ENCODE assay signal across 21 mouse cellular contexts in the genomic region with DNA sequence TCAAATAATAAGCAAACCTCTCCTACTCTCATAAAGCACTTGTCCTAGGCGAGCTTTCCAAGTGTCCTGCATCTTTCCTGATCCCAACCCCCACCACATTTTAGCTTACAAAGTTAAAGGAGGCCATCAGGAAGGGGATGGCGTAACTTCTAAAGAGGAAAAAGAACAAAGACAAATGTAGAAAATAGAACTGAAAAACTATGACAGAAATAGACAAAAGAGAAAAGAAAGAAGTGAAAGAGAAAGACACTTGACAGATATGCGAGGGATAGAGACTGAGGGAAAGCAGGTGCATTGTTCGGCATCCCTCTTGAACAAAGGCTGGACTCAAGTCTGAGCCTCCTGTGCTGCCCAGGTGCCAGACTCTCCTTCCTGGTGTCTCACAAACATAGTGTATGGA.
A peak's percentile ranks its signal among the peaks of the same experiment; 100 is the strongest.
DNase-seq lines count a peak whose midpoint lies in the region; ATAC-seq and TF ChIP-seq lines count a peak whose summit lies in the region.
"Had no signal": no experiment of that assay in that cellular context is flagged by ENCODE, and none has a peak within 500 bp of the region (broad histone marks: within the 10 kb centered on the region; RNA-seq: fewer than 3 reads in every experiment).

No protein-coding gene starts in this region.

- TF ChIP-seq RAD21 in CH12.LX (IDR thresholded peaks at IDR 0.05; ENCODE audit: low read depth, low read length), result no peak

- dilution Hi-C loops in CH12.LX (cut with MboI; ENCODE audit: extremely low pct_ligation_motif_present, extremely low pct_unique_long_range_greater_than_20kb, low sequenced_read_pairs), result no loop called here

- no peak for TF ChIP-seq POLR2A in CH12.LX (IDR thresholded peaks at IDR 0.05; ENCODE audit: low read depth, low read length)

- WGBS in midbrain, embryonic 15.5 days, result 71% methylated on average over 4 of the region's 4 CpGs
- 81% methylated on average over 4 of the region's 4 CpGs for WGBS in midbrain, embryonic 10.5 days

- DNase-seq in heart, adult 11 months, result peak; percentile 21
- no peak for DNase-seq in heart, adult 8-10 months (ENCODE audit: low spot score)
- no peak for DNase-seq in midbrain, embryonic 10.5 days (ENCODE audit: low spot score)
- peak; percentile 23 for DNase-seq in CH12.LX (ENCODE audit: extremely low read depth)
- DNase-seq in frontal cortex, postnatal 10 days (ENCODE audit: low spot score in 2 of 2), result no peak
- DNase-seq in cerebellum, postnatal 25 days, result no peak
- DNase-seq: adrenal gland, adult 8-10 months; adrenal gland, postnatal 25 days; cerebellum, adult 11-12 months; cerebellum, adult 8-10 months; cerebellum, postnatal 10 days; gastrocnemius, adult 2 months; gastrocnemius, postnatal 14 days; heart, adult 2 months had no signal

- peak; percentile 87 for TF ChIP-seq EP300 in CH12.LX (IDR thresholded peaks at IDR 0.05; ENCODE audit: low read length)

- no peak overlapping the region for H3K9ac ChIP-seq in midbrain, embryonic 15.5 days
- no peak overlapping the region for H3K9ac ChIP-seq in CH12.LX (ENCODE audit: insufficient read depth, low read depth)
- H3K9ac ChIP-seq: hindbrain, embryonic 12.5 days; hindbrain, embryonic 15.5 days had no signal

- no peak for TF ChIP-seq CTCF in CH12.LX (conservative IDR thresholded peaks at IDR 0.05 in 1 of 2, IDR thresholded peaks at IDR 0.05 in 1 of 2; ENCODE audit: low read depth in 2 of 2, low read length in 2 of 2)

- in situ Hi-C loops in CH12.LX (cut with MboI; ENCODE audit: low pct_ligation_motif_present, low pct_unique_long_range_greater_than_20kb, low sequenced_read_pairs), result no loop called here

- no peaks in the 10 kb centered on the region for H3K27me3 ChIP-seq in midbrain, embryonic 15.5 days (replicated peaks)
- no peaks in the 10 kb centered on the region for H3K27me3 ChIP-seq in midbrain, embryonic 10.5 days (ENCODE audit: low read depth, poor library complexity, severe bottlenecking)
- H3K27me3 ChIP-seq in CH12.LX (replicated peaks), result no peaks in the 10 kb centered on the region
- H3K27me3 ChIP-seq: hindbrain, embryonic 12.5 days; hindbrain, embryonic 15.5 days had no signal

- no peak overlapping the region for H3K4me3 ChIP-seq in midbrain, embryonic 15.5 days
- H3K4me3 ChIP-seq in midbrain, embryonic 10.5 days, result no peak overlapping the region
- H3K4me3 ChIP-seq in CH12.LX (replicated peaks in 1 of 3; ENCODE audit: low read depth in 2 of 3, low read length in 2 of 3, poor library complexity in 1 of 3), result no peak overlapping the region
- H3K4me3 ChIP-seq: gastrocnemius, adult 2 months; heart, adult 2 months; hindbrain, embryonic 12.5 days; hindbrain, embryonic 15.5 days had no signal

- H3K4me1 ChIP-seq in midbrain, embryonic 15.5 days, result peaks cover 4% of the 10 kb centered on the region; the same call in 1 of the 2 replicates
- H3K4me1 ChIP-seq in midbrain, embryonic 10.5 days, result no peaks in the 10 kb centered on the region
- peaks cover 25 to 29% of the 10 kb centered on the region in 2 experiments for H3K4me1 ChIP-seq in CH12.LX (ENCODE audit: control insufficient read depth in 1 of 2, insufficient read depth in 2 of 2)
- H3K4me1 ChIP-seq: hindbrain, embryonic 12.5 days; hindbrain, embryonic 15.5 days had no signal

- peak overlapping the region; percentile 53; the same call in 1 of the 2 replicates for H3K27ac ChIP-seq in midbrain, embryonic 15.5 days
- no peak overlapping the region for H3K27ac ChIP-seq in midbrain, embryonic 10.5 days (replicated peaks)
- H3K27ac ChIP-seq in CH12.LX (ENCODE audit: insufficient read depth, low read depth), result peak overlapping the region; percentile 23; the same call in 1 of the 2 replicates
- H3K27ac ChIP-seq: gastrocnemius, adult 2 months; heart, adult 2 months; hindbrain, embryonic 12.5 days; hindbrain, embryonic 15.5 days had no signal

- H3K4me2 ChIP-seq in midbrain, embryonic 15.5 days, result no peak overlapping the region
- peak overlapping the region; percentile 53 for H3K4me2 ChIP-seq in CH12.LX (ENCODE audit: insufficient read depth, low read depth, poor library complexity, severe bottlenecking)
- H3K4me2 ChIP-seq: heart, embryonic 11.5 days; hindbrain, embryonic 12.5 days; hindbrain, embryonic 15.5 days had no signal

- 0 out of 2 replicates have a peak, but pooled peaks cover 6% of the 10 kb centered on the region for H3K36me3 ChIP-seq in midbrain, embryonic 15.5 days (replicated peaks)
- H3K36me3 ChIP-seq in midbrain, embryonic 10.5 days, result no peaks in the 10 kb centered on the region
- H3K36me3 ChIP-seq in CH12.LX (replicated peaks in 1 of 2; ENCODE audit: control insufficient read depth in 1 of 2, insufficient read depth in 1 of 2, low read length in 1 of 2), result peaks cover 6 to 21% of the 10 kb centered on the region in 2 experiments
- H3K36me3 ChIP-seq: hindbrain, embryonic 12.5 days had no signal

- no peaks in the 10 kb centered on the region for H3K9me3 ChIP-seq in midbrain, embryonic 15.5 days
- no peaks in the 10 kb centered on the region for H3K9me3 ChIP-seq in midbrain, embryonic 10.5 days (replicated peaks)
- H3K9me3 ChIP-seq in CH12.LX (replicated peaks; ENCODE audit: low read length), result no peaks in the 10 kb centered on the region
- H3K9me3 ChIP-seq: hindbrain, embryonic 12.5 days; hindbrain, embryonic 15.5 days had no signal

- no peaks in the 10 kb centered on the region for H3K79me2 ChIP-seq in CH12.LX (replicated peaks; ENCODE audit: control insufficient read depth, extremely low read depth, insufficient read depth, poor library complexity, severe bottlenecking)

- no peak for ATAC-seq in midbrain, embryonic 15.5 days (replicated peaks)
- ATAC-seq: activated CD4-positive, CD25-positive, alpha-beta regulatory T cell, adult 4 months; CD4-positive, CD25-positive, alpha-beta regulatory T cell, adult 4 months; forebrain, embryonic 14.5 days had no signal

TF ChIP-seq in CH12.LX, 34 proteins besides CTCF, POLR2A, EP300 and RAD21:
- TF ChIP-seq MAFK (IDR thresholded peaks at IDR 0.05; ENCODE audit: insufficient replicate concordance, low read length), result 0 out of 2 replicates have a peak, but pooled peaks have one; percentile 35
- TF ChIP-seq CHD1 (IDR thresholded peaks at IDR 0.05; ENCODE audit: low read depth, low read length), result no peak
- TF ChIP-seq MXI1 (IDR thresholded peaks at IDR 0.05; ENCODE audit: low read depth, low read length), result no peak; the same call in 1 of the 2 replicates
- peak; percentile 43 for TF ChIP-seq BHLHE40 (IDR thresholded peaks at IDR 0.05; ENCODE audit: low read depth, low read length)
- TF ChIP-seq NRF1 (IDR thresholded peaks at IDR 0.05; ENCODE audit: low read depth, low read length), result no peak
- peak; percentile 88 for TF ChIP-seq IRF4 (IDR thresholded peaks at IDR 0.05; ENCODE audit: low read depth, low read length)
- no peak for TF ChIP-seq ZMIZ1 (IDR thresholded peaks at IDR 0.05; ENCODE audit: low read depth, low read length)
- 0 out of 2 replicates have a peak, but pooled peaks have one; percentile 51 for TF ChIP-seq MYC (IDR thresholded peaks at IDR 0.05; ENCODE audit: low read depth, low read length)
- peak; percentile 8; the same call in 1 of the 2 replicates for TF ChIP-seq SMC3 (IDR thresholded peaks at IDR 0.05; ENCODE audit: low read depth, low read length)
- no peak for TF ChIP-seq USF1 (IDR thresholded peaks at IDR 0.05; ENCODE audit: low read depth, low read length)
- no peak for TF ChIP-seq UBTF (IDR thresholded peaks at IDR 0.05; ENCODE audit: low read depth, low read length)
- no peak for TF ChIP-seq MAZ (IDR thresholded peaks at IDR 0.05; ENCODE audit: low read depth, low read length)
- no peak for TF ChIP-seq HCFC1 (IDR thresholded peaks at IDR 0.05; ENCODE audit: low read depth, low read length)
- no peak for TF ChIP-seq GABPA (IDR thresholded peaks at IDR 0.05; ENCODE audit: insufficient replicate concordance, low read depth, low read length)
- no peak for TF ChIP-seq E2F4 (IDR thresholded peaks at IDR 0.05; ENCODE audit: insufficient replicate concordance, low read depth, low read length)
- peak; percentile 76; the same call in 1 of the 2 replicates for TF ChIP-seq RCOR1 (conservative IDR thresholded peaks at IDR 0.05; ENCODE audit: low read depth, low read length)
- 0 out of 2 replicates have a peak, but pooled peaks have one; percentile 3 for TF ChIP-seq JUN (IDR thresholded peaks at IDR 0.05; ENCODE audit: insufficient read depth, low read depth, low read length)
- no peak for TF ChIP-seq ZKSCAN1 (IDR thresholded peaks at IDR 0.05; ENCODE audit: borderline replicate concordance, low read depth, low read length)
- 0 out of 2 replicates have a peak, but pooled peaks have one; percentile 37 for TF ChIP-seq SIN3A (IDR thresholded peaks at IDR 0.05; ENCODE audit: low read length)
- TF ChIP-seq CHD2 (IDR thresholded peaks at IDR 0.05; ENCODE audit: low read length), result peak; percentile 64; the same call in 1 of the 2 replicates
- TF ChIP-seq TCF12 (IDR thresholded peaks at IDR 0.05; ENCODE audit: low read depth, low read length), result peak; percentile 68
- TF ChIP-seq TBP (conservative IDR thresholded peaks at IDR 0.05; ENCODE audit: low read depth, low read length), result no peak
- TF ChIP-seq PAX5 (IDR thresholded peaks at IDR 0.05; ENCODE audit: low read length), result no peak
- peak; percentile 94 for TF ChIP-seq MEF2A (IDR thresholded peaks at IDR 0.05; ENCODE audit: borderline replicate concordance, low read depth, low read length)
- no peak for TF ChIP-seq MAX (IDR thresholded peaks at IDR 0.05; ENCODE audit: low read length)
- peak; percentile 69; the same call in 1 of the 2 replicates for TF ChIP-seq ETS1 (conservative IDR thresholded peaks at IDR 0.05; ENCODE audit: low read depth, low read length)
- no peak for TF ChIP-seq ELF1 (IDR thresholded peaks at IDR 0.05; ENCODE audit: low read depth, low read length)
- no peak for TF ChIP-seq ZC3H11A (IDR thresholded peaks at IDR 0.05; ENCODE audit: low read depth, low read length)
- 0 out of 2 replicates have a peak, but pooled peaks have one; percentile 42 for TF ChIP-seq JUND (conservative IDR thresholded peaks at IDR 0.05; ENCODE audit: low read depth, low read length)
- TF ChIP-seq POLR2AphosphoS2 (IDR thresholded peaks at IDR 0.05; ENCODE audit: low read depth, low read length), result no peak
- no peak for TF ChIP-seq KAT2A (IDR thresholded peaks at IDR 0.05; ENCODE audit: insufficient replicate concordance, low read length)
- TF ChIP-seq ZNF384 (IDR thresholded peaks at IDR 0.05; ENCODE audit: low read depth, low read length), result no peak
- no peak for TF ChIP-seq NELFE (IDR thresholded peaks at IDR 0.05; ENCODE audit: low read depth, low read length)
- TF ChIP-seq USF2 (conservative IDR thresholded peaks at IDR 0.05; ENCODE audit: low read depth, low read length), result no peak

Comparison
In these comparisons a context has a peak if more than half of its experiments do, and no peak if none do; other contexts are left out.
1. DNase-seq: peak in heart, adult 11 months (single experiment) and CH12.LX (single experiment); none in heart, adult 8-10 months (single experiment), midbrain, embryonic 10.5 days (single experiment), frontal cortex, postnatal 10 days (0 of 2) and cerebellum, postnatal 25 days (0 of 2).